ENCODE assay signal across 8 mouse cellular contexts in the genomic region with DNA sequence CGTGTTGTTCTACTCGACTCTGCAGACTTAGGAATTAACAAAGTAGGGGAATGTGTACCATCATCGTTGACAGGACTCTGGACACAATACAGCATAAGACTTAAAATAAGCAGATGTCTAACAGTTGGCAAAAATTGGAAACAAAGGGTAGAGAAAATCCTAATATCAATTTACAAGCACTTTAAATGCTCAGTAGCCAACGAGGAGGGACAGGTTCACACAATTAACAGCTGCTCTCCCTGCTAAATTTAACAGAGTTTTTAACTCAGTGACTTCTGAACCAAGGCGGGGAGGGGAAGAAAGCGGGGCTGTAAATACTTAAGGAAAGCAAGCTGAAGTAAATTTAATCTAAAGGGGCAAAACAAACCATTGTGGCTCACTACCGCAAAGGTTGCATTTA. TPM values are rescaled to one million over a fixed set of nuclear protein-coding genes. Genes with fewer than 3 reads are reported as not detected.
DNase-seq lines count a peak whose midpoint lies in the region; ATAC-seq and TF ChIP-seq lines count a peak whose summit lies in the region.

No protein-coding gene starts in this region.

- H3K4me2 ChIP-seq in heart, embryonic 12.5 days = peak overlapping the region; percentile 72
- peak overlapping the region; percentile 72 for H3K4me2 ChIP-seq in hindbrain, embryonic 13.5 days
- H3K4me2 ChIP-seq in midbrain, embryonic 12.5 days (replicated peaks) = peak overlapping the region; percentile 82

- H3K27me3 ChIP-seq in heart, embryonic 12.5 days (replicated peaks) = no peaks in the 10 kb centered on the region
- H3K27me3 ChIP-seq in hindbrain, embryonic 13.5 days = no peaks in the 10 kb centered on the region
- H3K27me3 ChIP-seq in midbrain, embryonic 12.5 days = peaks cover 15% of the 10 kb centered on the region

- no peaks in the 10 kb centered on the region for H3K36me3 ChIP-seq in heart, embryonic 12.5 days
- H3K36me3 ChIP-seq in hindbrain, embryonic 13.5 days = no peaks in the 10 kb centered on the region
- H3K36me3 ChIP-seq in midbrain, embryonic 12.5 days = no peaks in the 10 kb centered on the region

- no peak overlapping the region for H3K27ac ChIP-seq in heart, embryonic 12.5 days (ENCODE audit: poor library complexity, severe bottlenecking)
- peak overlapping the region; percentile 83; the same call in 1 of the 2 replicates for H3K27ac ChIP-seq in bone marrow, adult 2 months (ENCODE audit: control insufficient read depth, insufficient read depth, low read depth, low read length, poor library complexity)
- no peak overlapping the region for H3K27ac ChIP-seq in hindbrain, embryonic 13.5 days
- no peak overlapping the region for H3K27ac ChIP-seq in midbrain, embryonic 12.5 days (replicated peaks)

- peak overlapping the region; percentile 96 for H3K4me3 ChIP-seq in heart, embryonic 12.5 days
- peak overlapping the region; percentile 47 for H3K4me3 ChIP-seq in bone marrow, adult 2 months (replicated peaks; ENCODE audit: control insufficient read depth, low read depth, low read length)
- H3K4me3 ChIP-seq in hindbrain, embryonic 13.5 days = peak overlapping the region; percentile 77
- peak overlapping the region; percentile 82 for H3K4me3 ChIP-seq in midbrain, embryonic 12.5 days

- no peak for TF ChIP-seq POLR2A in bone marrow, adult 2 months (IDR thresholded peaks at IDR 0.05; ENCODE audit: borderline replicate concordance, control insufficient read depth, low read depth, low read length)

- peak overlapping the region; percentile 91 for H3K9ac ChIP-seq in heart, embryonic 12.5 days
- peak overlapping the region; percentile 91 for H3K9ac ChIP-seq in hindbrain, embryonic 13.5 days
- H3K9ac ChIP-seq in midbrain, embryonic 12.5 days (replicated peaks) = peak overlapping the region; percentile 85

- 47% methylated on average over 7 of the region's 7 CpGs for WGBS in heart, embryonic 12.5 days
- 40% methylated on average over 7 of the region's 7 CpGs for WGBS in bone marrow, adult 2 months
- 66% methylated on average over 7 of the region's 7 CpGs for WGBS in hindbrain, embryonic 13.5 days
- 63% methylated on average over 7 of the region's 7 CpGs for WGBS in midbrain, embryonic 12.5 days

- peaks cover 33% of the 10 kb centered on the region for H3K4me1 ChIP-seq in heart, embryonic 12.5 days (replicated peaks)
- H3K4me1 ChIP-seq in bone marrow, adult 2 months (ENCODE audit: control insufficient read depth, insufficient read depth, low read length) = peaks cover 8% of the 10 kb centered on the region
- peaks cover 28% of the 10 kb centered on the region for H3K4me1 ChIP-seq in hindbrain, embryonic 13.5 days (replicated peaks)
- H3K4me1 ChIP-seq in midbrain, embryonic 12.5 days = peaks cover 12% of the 10 kb centered on the region

- no peak for TF ChIP-seq CTCF in bone marrow, adult 2 months (IDR thresholded peaks at IDR 0.05; ENCODE audit: control insufficient read depth, insufficient read depth, low read length)

- H3K9me3 ChIP-seq in heart, embryonic 12.5 days (replicated peaks) = no peaks in the 10 kb centered on the region
- H3K9me3 ChIP-seq in hindbrain, embryonic 13.5 days = no peaks in the 10 kb centered on the region
- no peaks in the 10 kb centered on the region for H3K9me3 ChIP-seq in midbrain, embryonic 12.5 days

- no peak for DNase-seq in heart, adult 8-10 months (ENCODE audit: low spot score)
- no peak for DNase-seq in layer of hippocampus, postnatal 10 days (ENCODE audit: low spot score in 2 of 2)
- no peak for DNase-seq in cerebellum, postnatal 25 days
- DNase-seq in spleen, postnatal 10 days (ENCODE audit: low spot score in 2 of 2) = no peak

- ATAC-seq in heart, embryonic 12.5 days (ENCODE audit: insufficient number of reproducible peaks, low FRiP score) = no peak
- ATAC-seq in hindbrain, embryonic 13.5 days (ENCODE audit: low FRiP score) = no peak
- ATAC-seq in midbrain, embryonic 12.5 days (ENCODE audit: low FRiP score, low read depth) = no peak

RNA-seq across cellular contexts. Expression of a gene that starts 1.4 kb away (rescaled TPM):
- polyA plus RNA-seq in heart, embryonic 12.5 days (2016; fragmentation: Nextera tagmentation; extraction: Ambion mirVana) = 11.0 and 11.7 TPM in 2 replicates
- total RNA-seq in heart, adult 8-10 months (2022) = 10 to 100 TPM in 1 of 4 experiments, 1 to 10 TPM in 3; 6.9 to 13.4 (median 8.3) TPM
- polyA plus RNA-seq in bone marrow, adult 2 months (2011; ENCODE audit: insufficient read depth, insufficient read length, low replicate concordance, missing spikeins) = 12.1 and 47.3 TPM in 2 replicates
- 20.9 and 21.1 TPM in 2 replicates for polyA plus RNA-seq in hindbrain, embryonic 13.5 days (2015; fragmentation: Nextera tagmentation; extraction: Ambion mirVana)
- polyA plus RNA-seq in midbrain, embryonic 12.5 days (2016; fragmentation: Nextera tagmentation; extraction: Ambion mirVana) = 15.8 and 20.1 TPM in 2 replicates
- total RNA-seq in layer of hippocampus, postnatal 10 days (2021) = 10 to 100 TPM; 37.8 to 38.1 TPM
